Mouse (Mus musculus): ENCODE measurements around the gene Gm11595. TPM values are rescaled to one million over a fixed set of nuclear protein-coding genes. Genes with fewer than 3 reads are reported as not detected.
"Not testable (repeated sequence)": the region's sequence is repeated elsewhere in the genome, so short reads cannot be mapped to it uniquely, and the experiment has no call there.

Gene Gm11595
- not detected for total RNA-seq (2021)

GRCm38 (mm10) chr11:99772813-99773212 is at the start of gene Gm11595:
Gene Gm11595, minus strand, starts transcription at chr11:99772913.
- DNase-seq; intact Hi-C loops (cut with DNase I): not testable (repeated sequence)

GRCm38 (mm10) chr11:99815566-99815965 is 42.9 kb upstream of the Gm11595 start, which contains the start of gene Gm11564:
Gene Gm11564, minus strand, starts transcription at chr11:99815666.
- DNase-seq; intact Hi-C loops (cut with DNase I): not testable (repeated sequence)

GRCm38 (mm10) chr11:99809792-99810191 is 37.1 kb upstream of the Gm11595 start, which contains the start of gene Krtap4-13:
Gene Krtap4-13, minus strand, starts transcription at chr11:99809892.
- intact Hi-C loops (cut with DNase I): not testable (repeated sequence)

GRCm38 (mm10) chr11:99804346-99804745 is 31.6 kb upstream of the Gm11595 start, which contains the start of gene Gm11554:
Gene Gm11554, minus strand, starts transcription at chr11:99804446.
- DNase-seq; intact Hi-C loops (cut with DNase I): not testable (repeated sequence)

More at GRCm38 (mm10) chr11:99809792-99810191, 37.1 kb upstream of the Gm11595 start, which contains the start of gene Krtap4-13:
- not testable (repeated sequence) for DNase-seq

GRCm38 (mm10) chr11:99798832-99799231 is 26.1 kb upstream of the Gm11595 start, which contains the start of gene Gm11569:
Gene Gm11569, minus strand, starts transcription at chr11:99798932.
- DNase-seq; intact Hi-C loops (cut with DNase I): not testable (repeated sequence)

GRCm38 (mm10) chr11:99793367-99793766 is 20.7 kb upstream of the Gm11595 start, which contains the start of gene Gm11596:
Gene Gm11596, minus strand, starts transcription at chr11:99793467.
- intact Hi-C loops (cut with DNase I): no loop called here
- no peak for DNase-seq

- DNase-seq; intact Hi-C loops (cut with DNase I): not testable (repeated sequence)
Measured at GRCm38 (mm10) chr11:99784900-99785299, 12.2 kb upstream of the Gm11595 start, which contains the start of gene Krtap4-9. Gene Krtap4-9, plus strand, starts transcription at chr11:99785200.

GRCm38 (mm10) chr11:99780604-99781003 is 7.9 kb upstream of the Gm11595 start, which contains the start of gene Krtap4-8:
Gene Krtap4-8, minus strand, starts transcription at chr11:99780704.
- DNase-seq: no peak

GRCm38 (mm10) chr11:99778401-99778800 is 5.7 kb upstream of the Gm11595 start:
- intact Hi-C loops (cut with DNase I): no loop called here

More at GRCm38 (mm10) chr11:99780604-99781003, 7.9 kb upstream of the Gm11595 start, which contains the start of gene Krtap4-8:
- intact Hi-C loops (cut with DNase I): no loop called here

GRCm38 (mm10) chr11:99768410-99768809 is 4.3 kb downstream of the Gm11595 start:
- DNase-seq: no peak
- intact Hi-C loops (cut with DNase I): no loop called here

More at GRCm38 (mm10) chr11:99778401-99778800, 5.7 kb upstream of the Gm11595 start:
- no peak for DNase-seq

GRCm38 (mm10) chr11:99758877-99759276 is 13.8 kb downstream of the Gm11595 start:
- intact Hi-C loops (cut with DNase I): no loop called here
- DNase-seq: no peak

- DNase-seq: no peak
- intact Hi-C loops (cut with DNase I): no loop called here
Measured at GRCm38 (mm10) chr11:99743985-99744384, 28.7 kb downstream of the Gm11595 start.

- DNase-seq: no peak
- intact Hi-C loops (cut with DNase I): no loop called here
Measured at GRCm38 (mm10) chr11:99734190-99734589, 38.5 kb downstream of the Gm11595 start, which contains the start of gene Gm14180. Gene Gm14180, minus strand, starts transcription at chr11:99734290.

- intact Hi-C loops (cut with DNase I): loop anchor here (5.0 kb wide), 1 partner anchor 37 kb away; no protein-coding TSS in a partner anchor
- peak; percentile 59 for DNase-seq
Measured at GRCm38 (mm10) chr11:99724061-99724460, 48.7 kb downstream of the Gm11595 start.

Other genes with a start within 250 kb of the Gm11595 start
- not detected for gene Krt40, start 229.8 kb downstream of the Gm11595 start, total RNA-seq (2021)
- gene Krtap3-3, start 222.0 kb downstream of the Gm11595 start, total RNA-seq (2021): not detected
- gene Krtap3-2, start 216.1 kb downstream of the Gm11595 start, total RNA-seq (2021): not detected
- not detected for gene Gm11939, start 213.4 kb downstream of the Gm11595 start, total RNA-seq (2021)
- gene Krtap3-1, start 206.3 kb downstream of the Gm11595 start, total RNA-seq (2021): not detected
- not detected for gene Krtap1-5, start 191.9 kb downstream of the Gm11595 start, total RNA-seq (2021)
- not detected for gene Krtap1-4, start 189.3 kb downstream of the Gm11595 start, total RNA-seq (2021)
- gene Krtap1-3, start 181.6 kb downstream of the Gm11595 start, total RNA-seq (2021): not detected
- not detected for gene Krtap9-3, start 174.8 kb downstream of the Gm11595 start, total RNA-seq (2021)
- not detected for gene Gm11938, start 169.6 kb downstream of the Gm11595 start, total RNA-seq (2021)
- gene Gm11937, start 162.7 kb downstream of the Gm11595 start, total RNA-seq (2021): not detected
- not detected for gene Krtap2-4, start 158.1 kb downstream of the Gm11595 start, total RNA-seq (2021)
- not detected for gene Gm11562, start 152.5 kb downstream of the Gm11595 start, total RNA-seq (2021)
- not detected for gene Krtap4-1, start 144.7 kb downstream of the Gm11595 start, total RNA-seq (2021)
- gene Krtap4-2, start 137.8 kb downstream of the Gm11595 start, total RNA-seq (2021): not detected
- not detected for gene Krtap4-7, start 128.8 kb downstream of the Gm11595 start, total RNA-seq (2021)
- gene Gm11555, start 122.7 kb downstream of the Gm11595 start, total RNA-seq (2021): not detected
- gene Gm11563, start 114.0 kb downstream of the Gm11595 start, total RNA-seq (2021): not detected
- not detected for gene Krtap4-6, start 107.0 kb downstream of the Gm11595 start, total RNA-seq (2021)
- gene Gm14190, start 82.2 kb downstream of the Gm11595 start, total RNA-seq (2021): not detected
- gene Gm14180, start 38.6 kb downstream of the Gm11595 start, total RNA-seq (2021): not detected
- not detected for gene Krtap4-8, start 7.8 kb upstream of the Gm11595 start, total RNA-seq (2021)
- not detected for gene Krtap4-9, start 12.3 kb upstream of the Gm11595 start, total RNA-seq (2021)
- gene Gm11596, start 20.6 kb upstream of the Gm11595 start, total RNA-seq (2021): not detected
- gene Gm11569, start 26.0 kb upstream of the Gm11595 start, total RNA-seq (2021): not detected
- gene Gm11554, start 31.5 kb upstream of the Gm11595 start, total RNA-seq (2021): not detected
- not detected for gene Krtap4-13, start 37.0 kb upstream of the Gm11595 start, total RNA-seq (2021)
- not detected for gene Gm11564, start 42.8 kb upstream of the Gm11595 start, total RNA-seq (2021)
- not detected for gene 2300003K06Rik, start 65.2 kb upstream of the Gm11595 start, total RNA-seq (2021)
- not detected for gene Krtap4-16, start 78.7 kb upstream of the Gm11595 start, total RNA-seq (2021)
- not detected for gene Gm11568, start 85.0 kb upstream of the Gm11595 start, total RNA-seq (2021)
- not detected for gene Gm11559, start 91.6 kb upstream of the Gm11595 start, total RNA-seq (2021)
- not detected for gene Krtap9-1, start 100.5 kb upstream of the Gm11595 start, total RNA-seq (2021)
- not detected for gene Gm11567, start 106.3 kb upstream of the Gm11595 start, total RNA-seq (2021)
- gene Krtap31-1, start 135.0 kb upstream of the Gm11595 start, total RNA-seq (2021): not detected
- gene Gm11565, start 141.8 kb upstream of the Gm11595 start, total RNA-seq (2021): not detected
- not detected for gene Krtap31-2, start 163.4 kb upstream of the Gm11595 start, total RNA-seq (2021)
- not detected for gene Krtap9-5, start 175.6 kb upstream of the Gm11595 start, total RNA-seq (2021)
- gene Krtap29-1, start 206.1 kb upstream of the Gm11595 start, total RNA-seq (2021): not detected
- not detected for gene Krtap16-1, start 213.7 kb upstream of the Gm11595 start, total RNA-seq (2021)
- not detected for gene Krtap17-1, start 221.1 kb upstream of the Gm11595 start, total RNA-seq (2021)
- gene Krt33a, start 243.3 kb upstream of the Gm11595 start, total RNA-seq (2021): under 1 TPM in 1 of 2 experiments, not detected in 1; 0.30 TPM